Mouse (Mus musculus): ENCODE data around the gene Edc4. TPM values are rescaled to one million over a fixed set of nuclear protein-coding genes. Genes with fewer than 3 reads are reported as not detected.

The Edc4 gene
- 45.4 and 85.8 TPM in 2 replicates for polyA plus RNA-seq (2012; rRNA removed; ENCODE audit: low replicate concordance)

GRCm38 (mm10) chr8:105880754-105881520 lies at the start of gene Edc4:
Gene Edc4 (plus strand): TSS chr8:105880881.

GRCm38 (mm10) chr8:105853178-105853577 lies 27.5 kb upstream of the Edc4 start, which contains the start of gene Cenpt:
Gene Cenpt (minus strand): TSS chr8:105853278.

GRCm38 (mm10) chr8:105854715-105855216 lies 25.9 kb upstream of the Edc4 start, which contains the start of gene Thap11:
Gene Thap11 (plus strand): TSS chr8:105855132.

GRCm38 (mm10) chr8:105860143-105860981 lies 20.3 kb upstream of the Edc4 start, which contains the start of gene Nutf2:
Gene Nutf2 (plus strand): TSS chr8:105860580.

GRCm38 (mm10) chr8:105893339-105893738 lies 12.7 kb downstream of the Edc4 start, which contains the start of gene Nrn1l:
Gene Nrn1l (plus strand): TSS chr8:105893567.

GRCm38 (mm10) chr8:105900180-105900940 lies 19.7 kb downstream of the Edc4 start, which contains the start of gene Pskh1:
Gene Pskh1 (plus strand): TSS chr8:105900441.

GRCm38 (mm10) chr8:105933762-105934161 lies 53.1 kb downstream of the Edc4 start, which contains the start of gene Ctrl:
Gene Ctrl (minus strand): TSS chr8:105933862.

GRCm38 (mm10) chr8:105938306-105938669 lies 57.6 kb downstream of the Edc4 start, which contains the start of gene Psmb10:
Gene Psmb10 (minus strand): TSS chr8:105938444.

GRCm38 (mm10) chr8:105943321-105943739 lies 62.6 kb downstream of the Edc4 start, which contains the start of gene Lcat:
Gene Lcat (minus strand): TSS chr8:105943382.

Other genes with a start within 250 kb of the Edc4 start
- 11.0 and 24.5 TPM in 2 replicates for gene Ctcf, start 244.3 kb upstream of the Edc4 start, polyA plus RNA-seq (2012; rRNA removed; ENCODE audit: low replicate concordance)
- not detected in 2 replicates for gene Agrp, start 243.5 kb upstream of the Edc4 start, polyA plus RNA-seq (2012; rRNA removed; ENCODE audit: low replicate concordance)
- 1.2 and 1.5 TPM in 2 replicates for gene Carmil2, start 194.6 kb upstream of the Edc4 start, polyA plus RNA-seq (2012; rRNA removed; ENCODE audit: low replicate concordance)
- 39.9 and 48.6 TPM in 2 replicates for gene Acd, start 179.8 kb upstream of the Edc4 start, polyA plus RNA-seq (2012; rRNA removed; ENCODE audit: low replicate concordance)
- 25.6 and 26.0 TPM in 2 replicates for gene Pard6a, start 179.7 kb upstream of the Edc4 start, polyA plus RNA-seq (2012; rRNA removed; ENCODE audit: low replicate concordance)
- 0.10 TPM in 1 of 2 replicates, not detected in the other for gene 4933405L10Rik, start 173.2 kb upstream of the Edc4 start, polyA plus RNA-seq (2012; rRNA removed; ENCODE audit: low replicate concordance)
- 5.7 and 12.8 TPM in 2 replicates for gene Enkd1, start 172.7 kb upstream of the Edc4 start, polyA plus RNA-seq (2012; rRNA removed; ENCODE audit: low replicate concordance)
- gene Gfod2, start 122.2 kb upstream of the Edc4 start, polyA plus RNA-seq (2012; rRNA removed; ENCODE audit: low replicate concordance), result 7.7 and 10.0 TPM in 2 replicates
- gene Ranbp10, start 53.5 kb upstream of the Edc4 start, polyA plus RNA-seq (2012; rRNA removed; ENCODE audit: low replicate concordance), result 26.6 and 31.6 TPM in 2 replicates
- 0.05 TPM in 1 of 2 replicates, not detected in the other for gene Tsnaxip1, start 53.1 kb upstream of the Edc4 start, polyA plus RNA-seq (2012; rRNA removed; ENCODE audit: low replicate concordance)
- gene Cenpt, start 27.6 kb upstream of the Edc4 start, polyA plus RNA-seq (2012; rRNA removed; ENCODE audit: low replicate concordance), result 17.6 and 36.3 TPM in 2 replicates
- 39.9 and 66.8 TPM in 2 replicates for gene Thap11, start 25.7 kb upstream of the Edc4 start, polyA plus RNA-seq (2012; rRNA removed; ENCODE audit: low replicate concordance)
- 37.9 and 42.9 TPM in 2 replicates for gene Nutf2, start 20.3 kb upstream of the Edc4 start, polyA plus RNA-seq (2012; rRNA removed; ENCODE audit: low replicate concordance)
- 1.2 and 1.5 TPM in 2 replicates for gene Nrn1l, start 12.7 kb downstream of the Edc4 start, polyA plus RNA-seq (2012; rRNA removed; ENCODE audit: low replicate concordance)
- 55.5 and 60.6 TPM in 2 replicates for gene Pskh1, start 19.6 kb downstream of the Edc4 start, polyA plus RNA-seq (2012; rRNA removed; ENCODE audit: low replicate concordance)
- gene Ctrl, start 53.0 kb downstream of the Edc4 start, polyA plus RNA-seq (2012; rRNA removed; ENCODE audit: low replicate concordance), result 2.2 and 4.2 TPM in 2 replicates
- 152 and 154 TPM in 2 replicates for gene Psmb10, start 57.6 kb downstream of the Edc4 start, polyA plus RNA-seq (2012; rRNA removed; ENCODE audit: low replicate concordance)
- 3.1 and 5.9 TPM in 2 replicates for gene Lcat, start 62.5 kb downstream of the Edc4 start, polyA plus RNA-seq (2012; rRNA removed; ENCODE audit: low replicate concordance)
- gene Slc12a4, start 85.2 kb downstream of the Edc4 start, polyA plus RNA-seq (2012; rRNA removed; ENCODE audit: low replicate concordance), result 68.7 and 121 TPM in 2 replicates
- gene Dpep3, start 98.5 kb downstream of the Edc4 start, polyA plus RNA-seq (2012; rRNA removed; ENCODE audit: low replicate concordance), result 0.18 and 0.40 TPM in 2 replicates
- 15.8 and 20.1 TPM in 2 replicates for gene Dus2, start 110.5 kb downstream of the Edc4 start, polyA plus RNA-seq (2012; rRNA removed; ENCODE audit: low replicate concordance)
- gene Dpep2nb, start 125.1 kb downstream of the Edc4 start, polyA plus RNA-seq (2012; rRNA removed; ENCODE audit: low replicate concordance), result not detected in 2 replicates
- gene Ddx28, start 131.0 kb downstream of the Edc4 start, polyA plus RNA-seq (2012; rRNA removed; ENCODE audit: low replicate concordance), result 11.3 and 11.9 TPM in 2 replicates
- 29.9 and 36.2 TPM in 2 replicates for gene Nfatc3, start 178.0 kb downstream of the Edc4 start, polyA plus RNA-seq (2012; rRNA removed; ENCODE audit: low replicate concordance)